ENCODE assay signal across 8 mouse cellular contexts in the genomic region with DNA sequence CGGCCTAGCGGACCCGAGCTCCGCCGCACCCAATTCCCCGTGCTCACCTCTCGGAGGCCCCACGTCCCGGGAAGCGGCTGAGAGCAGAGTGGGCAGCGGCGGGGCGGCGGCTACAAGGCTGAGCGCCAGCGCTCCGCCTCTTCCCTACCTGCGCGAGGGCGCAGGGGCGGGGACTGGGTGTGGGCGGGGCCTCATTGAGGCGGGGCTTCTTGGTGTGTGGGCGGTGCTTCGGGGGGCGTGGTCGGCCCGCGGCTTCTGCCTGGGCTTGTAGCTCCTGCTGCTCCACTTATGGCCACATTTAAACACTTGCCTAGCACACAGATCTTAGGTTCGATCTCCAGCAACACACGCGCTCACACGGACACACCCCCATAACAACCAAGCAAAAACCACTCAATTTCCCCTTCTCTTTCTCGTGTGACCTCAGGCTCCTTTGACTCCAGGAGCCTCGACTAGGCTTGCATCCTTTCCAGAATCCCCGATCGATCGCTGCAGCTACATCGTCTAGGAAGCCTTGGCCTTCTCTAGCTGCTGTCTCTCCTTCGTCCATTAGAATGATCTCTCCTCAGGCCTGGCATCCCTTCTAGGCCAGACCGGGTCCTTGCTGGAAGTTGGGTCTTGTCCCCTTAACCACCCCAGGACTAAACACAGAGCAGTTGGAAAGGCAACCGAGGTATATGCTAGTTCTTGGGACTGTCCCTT. TPM values are rescaled to one million over a fixed set of nuclear protein-coding genes. Genes with fewer than 3 reads are reported as not detected.
DNase-seq lines count a peak whose midpoint lies in the region; ATAC-seq lines count a peak whose summit lies in the region.

No protein-coding gene starts in this region.

- H3K36me3 ChIP-seq in forebrain, embryonic 10.5 days (replicated peaks): no peaks in the 10 kb centered on the region
- no peaks in the 10 kb centered on the region for H3K36me3 ChIP-seq in limb, embryonic 11.5 days (ENCODE audit: control insufficient read depth, insufficient read depth, low read length)
- no peaks in the 10 kb centered on the region for H3K36me3 ChIP-seq in midbrain, embryonic 12.5 days

- peaks cover 48% of the 10 kb centered on the region for H3K27me3 ChIP-seq in forebrain, embryonic 10.5 days (ENCODE audit: poor library complexity, severe bottlenecking)
- 0 out of 2 replicates have a peak, but pooled peaks cover 5% of the 10 kb centered on the region for H3K27me3 ChIP-seq in limb, embryonic 11.5 days (ENCODE audit: control insufficient read depth, insufficient read depth, low read length)
- H3K27me3 ChIP-seq in midbrain, embryonic 12.5 days: peaks cover 51% of the 10 kb centered on the region

- H3K27ac ChIP-seq in forebrain, embryonic 10.5 days: peak overlapping the region; percentile 77
- H3K27ac ChIP-seq in limb, embryonic 11.5 days (replicated peaks; ENCODE audit: low read depth, low read length): no peak overlapping the region
- no peak overlapping the region for H3K27ac ChIP-seq in midbrain, embryonic 12.5 days (replicated peaks)

- H3K4me3 ChIP-seq in forebrain, embryonic 10.5 days: peak overlapping the region; percentile 70
- H3K4me3 ChIP-seq in limb, embryonic 11.5 days (ENCODE audit: low read depth, low read length): peak overlapping the region; percentile 77
- peak overlapping the region; percentile 54 for H3K4me3 ChIP-seq in midbrain, embryonic 12.5 days

- intact Hi-C loops in heart, postnatal 25 days (cut with DNase I): no loop called here

- peak overlapping the region; percentile 68 for H3K9ac ChIP-seq in limb, embryonic 11.5 days (ENCODE audit: low read length)
- peak overlapping the region; percentile 57 for H3K9ac ChIP-seq in midbrain, embryonic 12.5 days (replicated peaks)

- peak; percentile 93 for DNase-seq in CD4-positive, CD25-positive, alpha-beta regulatory T cell, adult 2 months (ENCODE audit: low read depth, low spot score)
- DNase-seq in adrenal gland, adult (ENCODE audit: inconsistent age in 2 of 2, low spot score in 1 of 2): peak; percentile 90 to 96
- peak; percentile 91 for DNase-seq in forebrain, embryonic 10.5 days (ENCODE audit: extremely low spot score, low spot score)
- DNase-seq in heart, postnatal 25 days (ENCODE audit: low spot score): peak; percentile 75
- peak; percentile 91 for DNase-seq in limb, embryonic 11.5 days (ENCODE audit: low spot score)
- peak; percentile 88 to 89 for DNase-seq in spleen, postnatal 14 days (ENCODE audit: low spot score in 2 of 2)
- DNase-seq in left cerebral cortex, adult 9 months (ENCODE audit: low spot score in 2 of 2): no peak

- WGBS in forebrain, embryonic 10.5 days: 14% methylated on average over 42 of the region's 42 CpGs
- 12% methylated on average over 41 of the region's 42 CpGs for WGBS in limb, embryonic 11.5 days
- 11% methylated on average over 42 of the region's 42 CpGs for WGBS in midbrain, embryonic 12.5 days

- H3K4me1 ChIP-seq in forebrain, embryonic 10.5 days: peaks cover 62% of the 10 kb centered on the region
- peaks cover 21% of the 10 kb centered on the region for H3K4me1 ChIP-seq in limb, embryonic 11.5 days (ENCODE audit: control insufficient read depth, insufficient read depth, low read length)
- peaks cover 25% of the 10 kb centered on the region for H3K4me1 ChIP-seq in midbrain, embryonic 12.5 days

- H3K9me3 ChIP-seq in forebrain, embryonic 10.5 days: no peaks in the 10 kb centered on the region
- no peaks in the 10 kb centered on the region for H3K9me3 ChIP-seq in limb, embryonic 11.5 days (ENCODE audit: control insufficient read depth, low read length)
- H3K9me3 ChIP-seq in midbrain, embryonic 12.5 days: no peaks in the 10 kb centered on the region

- peak; percentile 48; the same call in 1 of the 2 replicates for ATAC-seq in limb, embryonic 11.5 days (ENCODE audit: insufficient number of reproducible peaks, low FRiP score, low TSS enrichment, low read depth)
- no peak for ATAC-seq in midbrain, embryonic 12.5 days (ENCODE audit: low FRiP score, low read depth)

- H3K4me2 ChIP-seq in limb, embryonic 11.5 days (ENCODE audit: low read depth, severe bottlenecking): peak overlapping the region; percentile 95
- H3K4me2 ChIP-seq in midbrain, embryonic 12.5 days (replicated peaks): peak overlapping the region; percentile 78

RNA-seq across cellular contexts. Expression of gene Rhbdf2, which starts 2.5 kb away (rescaled TPM):
- polyA plus RNA-seq in forebrain, embryonic 10.5 days (2016; fragmentation: Nextera tagmentation; extraction: Ambion mirVana): 3.5 and 4.0 TPM in 2 replicates
- total RNA-seq in heart, postnatal 25 days (2021): 10 to 100 TPM; 10.6 to 12.8 TPM
- 3.1 and 3.9 TPM in 2 replicates for polyA plus RNA-seq in limb, embryonic 11.5 days (2014; fragmentation: Nextera tagmentation; extraction: Ambion mirVana)
- polyA plus RNA-seq in midbrain, embryonic 12.5 days (2016; fragmentation: Nextera tagmentation; extraction: Ambion mirVana): 1.1 and 1.8 TPM in 2 replicates

RNA-seq across cellular contexts. Expression of gene Prcd, which starts 29.1 kb away (rescaled TPM):
- polyA plus RNA-seq in forebrain, embryonic 10.5 days (2016; fragmentation: Nextera tagmentation; extraction: Ambion mirVana): 0.62 and 1.1 TPM in 2 replicates
- 1 to 10 TPM; 1.0 to 1.6 TPM for total RNA-seq in heart, postnatal 25 days (2021)
- polyA plus RNA-seq in limb, embryonic 11.5 days (2014; fragmentation: Nextera tagmentation; extraction: Ambion mirVana): 0.95 and 0.97 TPM in 2 replicates
- polyA plus RNA-seq in midbrain, embryonic 12.5 days (2016; fragmentation: Nextera tagmentation; extraction: Ambion mirVana): 0.37 and 0.63 TPM in 2 replicates

RNA-seq across cellular contexts. Expression of gene Cygb, which starts 29.8 kb away (rescaled TPM):
- 2.5 and 2.9 TPM in 2 replicates for polyA plus RNA-seq in forebrain, embryonic 10.5 days (2016; fragmentation: Nextera tagmentation; extraction: Ambion mirVana)
- total RNA-seq in heart, postnatal 25 days (2021): 10 to 100 TPM; 34.8 to 49.8 TPM
- 2.3 and 2.8 TPM in 2 replicates for polyA plus RNA-seq in limb, embryonic 11.5 days (2014; fragmentation: Nextera tagmentation; extraction: Ambion mirVana)
- polyA plus RNA-seq in midbrain, embryonic 12.5 days (2016; fragmentation: Nextera tagmentation; extraction: Ambion mirVana): 2.8 and 3.5 TPM in 2 replicates

RNA-seq across cellular contexts. Expression of gene Aanat, which starts 38.0 kb away (rescaled TPM):
- polyA plus RNA-seq in forebrain, embryonic 10.5 days (2016; fragmentation: Nextera tagmentation; extraction: Ambion mirVana): not detected in 2 replicates
- not detected for total RNA-seq in heart, postnatal 25 days (2021)
- polyA plus RNA-seq in limb, embryonic 11.5 days (2014; fragmentation: Nextera tagmentation; extraction: Ambion mirVana): 0.28 TPM in 1 of 2 replicates, not detected in the other
- polyA plus RNA-seq in midbrain, embryonic 12.5 days (2016; fragmentation: Nextera tagmentation; extraction: Ambion mirVana): 0.18 and 0.41 TPM in 2 replicates

RNA-seq across cellular contexts. Expression of gene Ube2o, which starts 43.0 kb away (rescaled TPM):
- 9.2 and 10.5 TPM in 2 replicates for polyA plus RNA-seq in forebrain, embryonic 10.5 days (2016; fragmentation: Nextera tagmentation; extraction: Ambion mirVana)
- 10 to 100 TPM; 31.4 to 37.1 TPM for total RNA-seq in heart, postnatal 25 days (2021)
- polyA plus RNA-seq in limb, embryonic 11.5 days (2014; fragmentation: Nextera tagmentation; extraction: Ambion mirVana): 19.4 and 24.1 TPM in 2 replicates
- polyA plus RNA-seq in midbrain, embryonic 12.5 days (2016; fragmentation: Nextera tagmentation; extraction: Ambion mirVana): 17.9 and 19.0 TPM in 2 replicates

Comparison
In these comparisons a context has a peak if more than half of its experiments do, and no peak if none do; other contexts are left out.
1. DNase-seq: peak in CD4-positive, CD25-positive, alpha-beta regulatory T cell, adult 2 months (single experiment), adrenal gland, adult (2 of 2), forebrain, embryonic 10.5 days (single experiment), heart, postnatal 25 days (single experiment), limb, embryonic 11.5 days (single experiment) and spleen, postnatal 14 days (2 of 2); none in left cerebral cortex, adult 9 months (0 of 2).
2. Peak in every context shown above with its lines, with median percentiles within 50 percentile points of each other: H3K4me3 ChIP-seq.